Mouse (Mus musculus) MEL (cell line): ENCODE results near the gene Rab7. TPM values are rescaled to one million over a fixed set of nuclear protein-coding genes. Genes with fewer than 3 reads are reported as not detected.
A peak's percentile ranks its signal among the peaks of the same experiment; 100 is the strongest.

Source experiments
- DNase-seq: peaks from one replicate; pipeline ENCODE4 v3.0.0; 2011; ENCODE audit warnings: low read depth, low spot score
- H3K27ac ChIP-seq: 2 replicates; pipeline ENCODE4 v1.5.1; 2012; ENCODE audit warnings: low read depth, mild to moderate bottlenecking, control low read depth, low read length, moderate library complexity; ENCODE audit not compliant: control insufficient read depth
- H3K27me3 ChIP-seq, 2 experiments: fragments of 150-350 bp in 1 of 2; sonication (generic) in 1 of 2; 2 replicates each; pipeline ENCODE4 v1.6.1; 2012; ENCODE audit warnings: low read length in 2 of 2, mild to moderate bottlenecking in 2 of 2, improper control_type of control experiment in 1 of 2, moderate library complexity in 1 of 2; ENCODE audit not compliant: insufficient read depth in 2 of 2, control insufficient read depth in 1 of 2
- H3K36me3 ChIP-seq, 2 experiments: 2 replicates each; pipeline ENCODE4 v1.6.1; 2012 to 2014; ENCODE audit warnings: low read length in 2 of 2, improper control_type of control experiment in 1 of 2, inconsistent platforms in 1 of 2, mild to moderate bottlenecking in 1 of 2; ENCODE audit not compliant: insufficient read depth in 2 of 2, control insufficient read depth in 1 of 2
- H3K4me1 ChIP-seq, 2 experiments: fragments of 150-350 bp in 1 of 2; sonication (generic) in 1 of 2; 2 replicates each; pipeline ENCODE4 v1.6.1; 2012; ENCODE audit warnings: low read length in 2 of 2, improper control_type of control experiment in 1 of 2, mild to moderate bottlenecking in 1 of 2; ENCODE audit not compliant: insufficient read depth in 2 of 2, control insufficient read depth in 1 of 2
- H3K4me3 ChIP-seq, 2 experiments: fragments of 150-350 bp in 1 of 2; sonication (generic) in 1 of 2; 2 replicates each; pipeline ENCODE4 v1.5.1; 2012; ENCODE audit warnings: low read depth in 2 of 2, low read length in 2 of 2, mild to moderate bottlenecking in 2 of 2, moderate library complexity in 2 of 2, control low read depth in 1 of 2, improper control_type of control experiment in 1 of 2; ENCODE audit not compliant: control insufficient read depth in 1 of 2, insufficient read depth in 1 of 2
- H3K79me2 ChIP-seq: 2 replicates; pipeline ENCODE4 v1.6.1; 2012; ENCODE audit warnings: mild to moderate bottlenecking, low read length, moderate library complexity; ENCODE audit not compliant: control insufficient read depth, poor library complexity, insufficient read depth
- H3K9ac ChIP-seq: 2 replicates; pipeline ENCODE4 v1.6.1; 2012; ENCODE audit warnings: low read depth, mild to moderate bottlenecking, control low read depth, low read length, moderate library complexity; ENCODE audit not compliant: control insufficient read depth, poor library complexity, severe bottlenecking
- H3K9me3 ChIP-seq: fragments of 150-350 bp; sonication (generic); replicated peaks from 2 replicates; pipeline ENCODE4 v1.6.1; 2012; ENCODE audit warnings: mild to moderate bottlenecking, low read length, improper control_type of control experiment, moderate library complexity; ENCODE audit not compliant: insufficient read depth
- CHD1 ChIP-seq: IDR thresholded peaks from 2 replicates; pipeline ENCODE4 v1.6.1; 2012; ENCODE audit warnings: low read depth, mild to moderate bottlenecking, inconsistent platforms, low read length, improper control_type of control experiment
- E2F4 ChIP-seq: IDR thresholded peaks from 2 replicates; pipeline ENCODE4 v1.6.1; 2011; ENCODE audit warnings: low read depth, low read length, improper control_type of control experiment, borderline replicate concordance
- EP300 ChIP-seq, 2 experiments: IDR thresholded peaks; 2 replicates each; pipeline ENCODE4 v1.6.1; 2011; ENCODE audit warnings: improper control_type of control experiment in 2 of 2, low read length in 2 of 2, low read depth in 1 of 2, mild to moderate bottlenecking in 1 of 2
- ETS1 ChIP-seq: IDR thresholded peaks from 2 replicates; pipeline ENCODE4 v1.6.1; 2012; ENCODE audit warnings: low read depth, mild to moderate bottlenecking, inconsistent platforms, low read length, improper control_type of control experiment, moderate library complexity
- GATA1 ChIP-seq: IDR thresholded peaks from 2 replicates; pipeline ENCODE4 v1.6.1; 2011; ENCODE audit warnings: low read depth, low read length, improper control_type of control experiment
- HCFC1 ChIP-seq: IDR thresholded peaks from 2 replicates; pipeline ENCODE4 v1.6.1; 2012; ENCODE audit warnings: low read depth, mild to moderate bottlenecking, inconsistent platforms, low read length, improper control_type of control experiment, moderate library complexity
- KAT2A ChIP-seq: conservative IDR thresholded peaks from 2 replicates; pipeline ENCODE4 v1.6.1; 2012; ENCODE audit warnings: low read depth, low read length, improper control_type of control experiment, inconsistent platforms
- MAX ChIP-seq: IDR thresholded peaks from 2 replicates; pipeline ENCODE4 v1.6.1; 2011; ENCODE audit warnings: low read length, improper control_type of control experiment
- MAZ ChIP-seq: IDR thresholded peaks from 2 replicates; pipeline ENCODE4 v1.6.1; 2012; ENCODE audit warnings: low read depth, mild to moderate bottlenecking, inconsistent platforms, low read length, improper control_type of control experiment
- MXI1 ChIP-seq: IDR thresholded peaks from 2 replicates; pipeline ENCODE4 v1.6.1; 2011; ENCODE audit warnings: mild to moderate bottlenecking, low read depth, low read length, improper control_type of control experiment
- MYB ChIP-seq: IDR thresholded peaks from 2 replicates; pipeline ENCODE4 v1.6.1; 2011; ENCODE audit warnings: mild to moderate bottlenecking, low read depth, low read length, improper control_type of control experiment
- NELFE ChIP-seq: IDR thresholded peaks from 2 replicates; pipeline ENCODE4 v1.6.1; 2011; ENCODE audit warnings: low read depth, low read length, improper control_type of control experiment
- POLR2AphosphoS2 ChIP-seq: IDR thresholded peaks from 2 replicates; pipeline ENCODE4 v1.6.1; 2011; ENCODE audit warnings: low read length, improper control_type of control experiment
- POLR2AphosphoS5 ChIP-seq: IDR thresholded peaks from 2 replicates; pipeline ENCODE4 v1.6.1; 2012; ENCODE audit warnings: low read depth, borderline replicate concordance, mild to moderate bottlenecking, inconsistent platforms, low read length, moderate library complexity, mixed read lengths
- SIN3A ChIP-seq: IDR thresholded peaks from 2 replicates; pipeline ENCODE4 v1.6.1; 2012; ENCODE audit warnings: low read length, improper control_type of control experiment, inconsistent platforms
- TCF12 ChIP-seq: IDR thresholded peaks from 2 replicates; pipeline ENCODE4 v1.6.1; 2014; ENCODE audit warnings: low read depth, mild to moderate bottlenecking, inconsistent platforms, low read length, improper control_type of control experiment, moderate library complexity
- ZC3H11A ChIP-seq: IDR thresholded peaks from 2 replicates; pipeline ENCODE4 v1.6.1; 2012; ENCODE audit warnings: low read depth, mild to moderate bottlenecking, inconsistent platforms, low read length, improper control_type of control experiment
- ZMIZ1 ChIP-seq: IDR thresholded peaks from 2 replicates; pipeline ENCODE4 v1.6.1; 2012; ENCODE audit warnings: low read depth, mild to moderate bottlenecking, inconsistent platforms, low read length, improper control_type of control experiment, moderate library complexity
- polyA plus RNA-seq, 2 experiments: library from polyadenylated mRNA; stranded (reverse) in 1 of 2; unstranded in 1 of 2; fragments of >175 nt in 1 of 2; fragments of >200 nt in 1 of 2; gene quantifications; 2 replicates each; pipeline versions ENCODE4 v1.2.1 to v1.2.4; 2012; ENCODE audit warnings: low replicate concordance in 2 of 2, low read depth in 1 of 2; ENCODE audit not compliant: insufficient read length in 2 of 2, insufficient read depth in 1 of 2, missing spikeins in 1 of 2
- total RNA-seq: library from RNA; depleted of rRNA; stranded (reverse); fragments of 300-350 nt; gene quantifications from 2 replicates; pipeline ENCODE4 v1.2.3, GENCODE M21; 2012

The Rab7 gene
- total and polyA plus RNA-seq, 3 experiments: 47.6 to 362 (median 234) TPM

- peaks cover 16 to 23% of the 10 kb centered on the region in 2 experiments for H3K4me1 ChIP-seq
- no peaks in the 10 kb centered on the region for H3K27me3 ChIP-seq
- peak; percentile 79 for DNase-seq
- peak overlapping the region; percentile 29; the same call in 1 of the 2 replicates for H3K27ac ChIP-seq
- no peaks in the 10 kb centered on the region for H3K9me3 ChIP-seq
- no peaks in the 10 kb centered on the region for H3K79me2 ChIP-seq
- 0 out of 2 replicates have a peak, but pooled peaks have one; percentile 27 for TF ChIP-seq SIN3A
- TF ChIP-seq MXI1: peak; percentile 55
- no peak for TF ChIP-seq POLR2AphosphoS5
- no peak for TF ChIP-seq ZC3H11A
- no peak for TF ChIP-seq ETS1
- 0 out of 2 replicates have a peak, but pooled peaks have one; percentile 42 for TF ChIP-seq ZMIZ1
- 0 out of 2 replicates have a peak, but pooled peaks have one; percentile 15 for TF ChIP-seq TCF12
- 0 out of 4 replicates have a peak, but pooled peaks of 1 of the 2 experiments have one; percentile 26 for TF ChIP-seq EP300 (IDR thresholded peaks at IDR 0.05; ENCODE audit: low read depth in 1 of 2, low read length in 2 of 2)
- TF ChIP-seq MYB: peak; percentile 69; the same call in 1 of the 2 replicates
- TF ChIP-seq MAZ: peak; percentile 63; the same call in 1 of the 2 replicates
- peak overlapping the region; percentile 49 to 76 for H3K4me3 ChIP-seq
- H3K9ac ChIP-seq: peak overlapping the region; percentile 52
- peaks cover 0 to 20% of the 10 kb centered on the region in 2 experiments; a peak in 2 of 4 replicates for H3K36me3 ChIP-seq
Measured at GRCm38 (mm10) chr6:87993790-87994571, 51.1 kb downstream of the Rab7 start.

GRCm38 (mm10) chr6:87992733-87993132 is 52.3 kb downstream of the Rab7 start:
- peak; percentile 48 for DNase-seq
- TF ChIP-seq TCF12 (no peak), HCFC1 (no peak), MAX (no peak)
- Histone ChIP-seq H3K27me3 (no peaks in the 10 kb centered on the region), H3K79me2 (no peaks in the 10 kb centered on the region), H3K4me1 (peaks cover 16 to 23% of the 10 kb centered on the region in 2 experiments), H3K9me3 (no peaks in the 10 kb centered on the region), H3K9ac (no peak overlapping the region), H3K36me3 (peaks cover 0 to 20% of the 10 kb centered on the region in 2 experiments; a peak in 2 of 4 replicates), H3K27ac (no peak overlapping the region), H3K4me3 (no peak overlapping the region)

GRCm38 (mm10) chr6:87991886-87992285 is 53.2 kb downstream of the Rab7 start:
- no peak for TF ChIP-seq TCF12
- 0 out of 2 replicates have a peak, but pooled peaks have one; percentile 8 for TF ChIP-seq GATA1
- TF ChIP-seq E2F4: no peak
- TF ChIP-seq HCFC1: no peak
- 0 out of 2 replicates have a peak, but pooled peaks have one; percentile 32 for TF ChIP-seq ETS1
- TF ChIP-seq KAT2A: no peak
- TF ChIP-seq MXI1: no peak
- no peak for TF ChIP-seq MYB
- TF ChIP-seq CHD1: no peak
- TF ChIP-seq NELFE: no peak
- TF ChIP-seq POLR2AphosphoS2: no peak
- TF ChIP-seq SIN3A: 0 out of 2 replicates have a peak, but pooled peaks have one; percentile 13
- TF ChIP-seq, all 39 proteins: peak for 3
- Histone ChIP-seq H3K4me1 (peaks cover 16 to 23% of the 10 kb centered on the region in 2 experiments), H3K36me3 (peaks cover 0 to 20% of the 10 kb centered on the region in 2 experiments; a peak in 2 of 4 replicates), H3K79me2 (no peaks in the 10 kb centered on the region), H3K4me3 (no peak overlapping the region), H3K9ac (no peak overlapping the region), H3K9me3 (no peaks in the 10 kb centered on the region), H3K27me3 (no peaks in the 10 kb centered on the region), H3K27ac (no peak overlapping the region)
- DNase-seq: peak; percentile 26
